Mouse (Mus musculus) liver, embryonic 15.5 days (tissue): Measurements from ENCODE around the gene Samd15. TPM values are rescaled to one million over a fixed set of nuclear protein-coding genes. Genes with fewer than 3 reads are reported as not detected.
"Not testable (repeated sequence)": the region's sequence is repeated elsewhere in the genome, so short reads cannot be mapped to it uniquely, and the experiment has no call there.

Source experiments
- ATAC-seq: fragments of 200-750 bp; cut with Nextera tagmentation; 2 replicates; pipeline ENCODE4 v1.8.0; 2017; ENCODE audit warnings: moderate number of reproducible peaks, mild to moderate bottlenecking, moderate library complexity; ENCODE audit not compliant: insufficient read depth
- H3K27ac ChIP-seq: fragments of 300-500 bp; sonication (generic); replicated peaks from 2 replicates; pipeline ENCODE4 v1.5.1; 2015; ENCODE audit warnings: mild to moderate bottlenecking, inconsistent platforms
- H3K27me3 ChIP-seq: fragments of 300-500 bp; sonication (generic); 2 replicates; pipeline ENCODE4 v1.6.1; 2015; ENCODE audit warnings: mild to moderate bottlenecking, inconsistent platforms
- H3K36me3 ChIP-seq: fragments of 300-500 bp; sonication (generic); replicated peaks from 2 replicates; pipeline ENCODE4 v1.6.1; 2015; ENCODE audit warnings: moderate library complexity, mild to moderate bottlenecking, inconsistent platforms
- H3K4me1 ChIP-seq: fragments of 300-500 bp; sonication (generic); replicated peaks from 2 replicates; pipeline ENCODE4 v1.6.1; 2015; ENCODE audit warnings: inconsistent platforms
- H3K4me2 ChIP-seq: fragments of 300-500 bp; sonication (generic); 2 replicates; pipeline ENCODE4 v1.6.1; 2015; ENCODE audit warnings: moderate library complexity, mild to moderate bottlenecking, inconsistent platforms
- H3K4me3 ChIP-seq: fragments of 300-500 bp; sonication (generic); replicated peaks from 2 replicates; pipeline ENCODE4 v1.5.1; 2015; ENCODE audit warnings: mild to moderate bottlenecking, inconsistent platforms
- H3K9ac ChIP-seq: fragments of 300-500 bp; sonication (generic); 2 replicates; pipeline ENCODE4 v1.6.1; 2015; ENCODE audit warnings: moderate library complexity, mild to moderate bottlenecking, inconsistent platforms
- H3K9me3 ChIP-seq: fragments of 300-500 bp; sonication (generic); replicated peaks from 2 replicates; pipeline ENCODE4 v1.6.1; 2016; ENCODE audit warnings: inconsistent platforms
- WGBS: fragments of 180-500 bp; shearing (Covaris S2); methylation state at CpG from one replicate; pipeline ENCODE4 v1.1.7; 2015; ENCODE audit warnings: mixed read lengths; ENCODE audit not compliant: insufficient replicate concordance; 5-methylcytosine and 5-hydroxymethylcytosine counted together
- polyA plus RNA-seq: library from polyadenylated mRNA; unstranded; fragments of >200 nt; fragmentation: Nextera tagmentation; extraction: Ambion mirVana; gene quantifications from 2 replicates; pipeline ENCODE4 v1.2.1, GENCODE M21; 2015

The Samd15 gene
- polyA plus RNA-seq, 1 experiment from 2014 or later = 6.8 TPM

DNA sequence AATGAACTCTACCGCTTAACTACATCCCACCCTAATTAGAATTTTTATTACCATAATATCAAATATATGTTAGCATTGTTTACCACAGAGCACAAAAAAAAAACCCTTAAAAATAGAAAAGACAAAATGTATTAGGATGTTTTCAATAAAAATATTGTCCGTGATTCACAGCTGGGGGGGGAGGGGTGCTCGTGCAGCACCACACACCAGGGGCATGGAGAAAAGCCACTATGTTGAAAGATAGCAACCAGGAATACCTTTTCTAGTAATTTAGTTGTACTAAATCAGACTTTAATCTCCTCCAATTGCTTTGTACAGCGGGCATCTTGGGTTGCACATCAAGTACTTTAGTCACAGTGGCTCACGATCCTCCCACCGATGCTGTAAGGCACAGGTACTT is 731 bp upstream of the Samd15 start:
- no peak overlapping the region for H3K27ac ChIP-seq
- H3K9me3 ChIP-seq = no peaks in the 10 kb centered on the region

DNA sequence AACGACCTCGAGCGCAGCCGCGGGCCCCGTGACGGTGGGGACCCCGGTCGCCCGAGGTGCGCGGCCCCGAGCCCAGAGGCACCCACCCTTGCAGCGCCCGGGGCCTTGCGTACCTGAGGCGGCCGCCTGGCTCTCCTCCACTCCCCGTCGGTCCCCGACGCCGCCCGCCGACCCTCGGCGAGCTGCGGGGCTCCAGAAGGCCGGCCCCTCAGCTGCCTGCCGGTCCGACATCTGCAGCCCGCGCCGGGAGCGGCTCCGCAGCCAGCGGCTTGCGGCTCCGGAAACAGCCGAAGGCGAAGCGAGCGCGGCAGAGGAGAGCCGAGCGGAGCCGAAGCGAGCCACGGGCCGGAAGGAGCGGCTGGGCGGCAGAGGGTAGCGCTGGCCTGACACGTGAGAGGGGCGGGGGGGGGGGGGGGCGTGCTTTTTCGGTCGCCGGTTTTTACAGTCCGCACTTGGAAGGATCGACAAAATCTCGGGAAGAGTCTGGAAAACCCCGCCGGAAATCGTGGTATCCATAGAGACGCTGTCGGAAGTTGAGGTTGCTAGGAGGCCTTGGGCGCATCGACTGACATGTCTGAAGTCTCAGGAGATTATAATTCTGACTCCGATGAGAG is 557 bp downstream of the Samd15 start, which contains the start of gene Tmed8:
Gene Tmed8 (minus strand): TSS at position 482 of the 614 bp plus-strand sequence.
- Histone ChIP-seq H3K9me3 (no peaks in the 10 kb centered on the region), H3K36me3 (no peaks in the 10 kb centered on the region), H3K4me1 (peaks cover 18% of the 10 kb centered on the region), H3K9ac (peak within 1 kb of the TSS; percentile 67), H3K27me3 (peaks cover 33% of the 10 kb centered on the region), H3K27ac (no peak within 1 kb of the TSS), H3K4me3 (peak within 1 kb of the TSS; percentile 71), H3K4me2 (peak within 1 kb of the TSS; percentile 95)
- WGBS = under 1% methylated on average over 68 of the region's 70 CpGs
- ATAC-seq = peak; percentile 83

More for the DNA sequence above, 731 bp upstream of the Samd15 start:
- Histone ChIP-seq H3K9ac (no peak overlapping the region), H3K36me3 (no peaks in the 10 kb centered on the region), H3K4me1 (peaks cover 18% of the 10 kb centered on the region), H3K27me3 (peaks cover 33% of the 10 kb centered on the region), H3K4me2 (peak overlapping the region; percentile 95; the same call in 1 of the 2 replicates), H3K4me3 (peak overlapping the region; percentile 71; the same call in 1 of the 2 replicates)
- WGBS = 70% methylated on average over 6 of the region's 6 CpGs
- no peak for ATAC-seq

DNA sequence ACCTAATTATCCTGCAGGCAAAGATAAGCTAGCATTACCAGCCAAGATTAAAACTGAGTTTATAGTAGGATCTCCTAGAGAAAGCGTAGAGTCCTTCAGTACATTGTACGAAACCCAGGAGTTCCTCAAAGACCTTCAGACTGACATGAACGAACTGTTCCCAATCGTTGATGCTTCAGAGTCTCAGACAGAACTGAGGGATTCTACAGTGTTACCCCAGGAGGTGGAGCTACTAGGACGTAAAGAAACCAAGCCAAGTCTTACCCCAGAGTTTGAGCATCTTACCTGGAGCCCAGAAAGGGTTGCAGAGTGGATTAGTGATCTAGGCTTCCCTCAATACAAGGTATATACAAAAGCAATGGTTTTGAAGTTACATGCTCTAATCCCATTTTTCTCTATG is 2.2 kb downstream of the Samd15 start:
- no peak overlapping the region for H3K4me2 ChIP-seq
- WGBS = 48% methylated on average over 5 of the region's 5 CpGs

DNA sequence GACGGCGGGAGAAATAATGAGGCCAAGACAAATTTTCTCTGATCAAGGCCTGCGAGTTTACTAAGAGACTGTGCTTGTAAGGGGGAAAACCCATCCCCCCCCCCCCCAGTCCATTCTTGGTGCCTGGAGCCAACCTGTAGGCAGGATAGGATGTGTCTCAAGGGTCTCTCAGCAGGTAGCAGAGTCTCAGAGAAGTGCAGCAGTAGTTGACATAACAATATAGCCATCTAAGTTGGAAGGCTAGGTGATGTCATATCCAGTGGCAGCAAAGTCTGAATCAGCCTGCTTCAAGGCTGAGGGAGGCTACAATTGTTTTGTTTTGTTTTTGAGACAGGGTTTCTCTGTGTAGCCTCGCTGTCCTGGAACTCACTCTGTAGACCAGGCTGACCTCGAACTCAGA is 6.3 kb downstream of the Samd15 start:
- H3K27me3 ChIP-seq = peaks cover 12% of the 10 kb centered on the region
- H3K9me3 ChIP-seq, H3K4me2 ChIP-seq, H3K4me3 ChIP-seq, H3K27ac ChIP-seq, H3K4me1 ChIP-seq, ATAC-seq, H3K36me3 ChIP-seq, H3K9ac ChIP-seq: not testable (repeated sequence)
- WGBS = 72% methylated on average over 5 of the region's 5 CpGs

More for the DNA sequence above, 2.2 kb downstream of the Samd15 start:
- no peaks in the 10 kb centered on the region for H3K36me3 ChIP-seq
- H3K27ac ChIP-seq = no peak overlapping the region
- peaks cover 33% of the 10 kb centered on the region for H3K27me3 ChIP-seq
- no peak overlapping the region for H3K9ac ChIP-seq
- peaks cover 18% of the 10 kb centered on the region for H3K4me1 ChIP-seq
- H3K9me3 ChIP-seq = no peaks in the 10 kb centered on the region
- ATAC-seq = no peak
- H3K4me3 ChIP-seq = no peak overlapping the region

DNA sequence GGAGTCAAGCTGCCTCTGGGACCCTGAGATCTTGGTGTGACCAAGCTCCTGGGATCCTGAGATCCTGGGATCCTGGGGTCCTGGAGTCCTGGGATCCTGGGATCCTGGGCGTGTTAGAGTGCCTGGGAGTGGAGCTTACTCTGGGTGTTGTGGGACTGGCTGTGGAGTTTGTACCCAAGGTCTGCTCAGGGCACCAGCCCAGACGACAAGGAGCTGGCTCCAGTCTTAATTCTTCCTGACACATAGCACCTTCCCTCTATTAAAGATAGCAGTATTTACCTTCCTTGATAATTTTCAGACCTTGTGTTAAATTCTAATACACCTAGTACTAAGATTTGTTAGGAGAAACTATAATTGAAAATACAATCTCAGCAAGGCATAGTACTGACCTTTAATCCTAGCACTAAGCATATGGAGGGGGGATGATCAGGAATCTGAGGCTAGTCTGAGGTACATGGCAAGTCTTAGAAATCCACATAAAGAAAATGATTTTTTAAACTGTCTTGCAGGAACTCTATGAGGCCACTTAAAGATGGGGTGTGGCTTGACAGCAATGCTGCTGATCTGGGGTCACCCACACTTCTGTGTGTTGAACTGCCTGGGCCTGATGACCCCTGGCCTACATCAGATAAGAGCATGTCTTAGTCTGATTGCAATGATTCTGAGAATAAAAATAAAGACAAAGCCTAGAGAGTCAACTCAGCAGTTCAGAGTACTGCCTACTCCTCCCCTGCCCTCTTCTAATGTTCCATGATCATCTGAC is 13.5 kb downstream of the Samd15 start:
- Histone ChIP-seq H3K9me3 (no peaks in the 10 kb centered on the region), H3K27me3 (0 out of 2 replicates have a peak, but pooled peaks cover 5% of the 10 kb centered on the region), H3K36me3 (no peaks in the 10 kb centered on the region), H3K4me3 (no peak overlapping the region), H3K4me2 (no peak overlapping the region), H3K4me1 (no peaks in the 10 kb centered on the region), H3K27ac (no peak overlapping the region), H3K9ac (no peak overlapping the region)
- 45% methylated on average over 2 of the region's 2 CpGs for WGBS
- no peak for ATAC-seq

DNA sequence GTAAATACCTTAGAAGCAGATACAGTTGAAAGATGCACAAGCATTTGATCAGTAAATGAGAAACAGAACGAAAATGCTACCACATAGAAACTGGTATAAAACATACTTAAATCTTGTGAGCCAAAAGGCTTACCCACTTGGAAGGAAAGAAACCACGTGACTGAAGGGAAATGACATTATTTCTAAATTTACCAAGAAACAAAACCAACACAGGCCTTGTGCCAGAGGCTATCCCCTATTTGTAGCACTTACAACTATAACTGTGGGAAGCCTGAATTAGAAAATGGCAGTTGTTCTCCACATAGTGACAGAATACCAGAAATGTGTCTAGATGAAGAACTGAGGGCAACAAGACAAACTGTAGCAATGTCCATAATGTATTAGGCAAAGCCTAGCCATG is 16.5 kb downstream of the Samd15 start:
- H3K4me2 ChIP-seq = no peak overlapping the region
- no peaks in the 10 kb centered on the region for H3K4me1 ChIP-seq
- no peaks in the 10 kb centered on the region for H3K36me3 ChIP-seq
- no peaks in the 10 kb centered on the region for H3K9me3 ChIP-seq
- H3K4me3 ChIP-seq = no peak overlapping the region
- no peak for ATAC-seq
- WGBS = 37% methylated on average over 2 of the region's 2 CpGs
- H3K9ac ChIP-seq = no peak overlapping the region
- 0 out of 2 replicates have a peak, but pooled peaks cover 5% of the 10 kb centered on the region for H3K27me3 ChIP-seq
- no peak overlapping the region for H3K27ac ChIP-seq

DNA sequence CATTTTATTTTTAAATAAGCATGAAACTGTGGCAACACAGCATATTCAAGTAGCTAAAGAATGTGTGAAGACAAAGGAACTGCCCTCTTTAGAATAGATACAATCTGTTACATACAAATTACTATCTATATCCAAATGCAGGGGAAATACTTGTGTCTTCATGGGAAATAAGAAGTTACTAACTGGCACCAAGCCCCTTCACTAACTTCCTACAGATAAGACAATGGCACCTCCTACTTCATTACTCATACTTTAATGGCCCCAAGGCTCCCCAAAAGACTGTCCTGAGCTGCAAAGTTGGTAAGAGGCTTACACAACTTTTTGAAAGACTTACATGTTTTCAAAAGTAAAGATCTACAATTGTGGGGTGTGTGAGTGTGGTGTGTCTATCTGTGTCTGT is 18.1 kb downstream of the Samd15 start:
- ATAC-seq = no peak
- H3K4me2 ChIP-seq = no peak overlapping the region
- no peak overlapping the region for H3K27ac ChIP-seq
- H3K9ac ChIP-seq = no peak overlapping the region
- H3K9me3 ChIP-seq = no peaks in the 10 kb centered on the region
- 0 out of 2 replicates have a peak, but pooled peaks cover 3% of the 10 kb centered on the region for H3K27me3 ChIP-seq
- no peaks in the 10 kb centered on the region for H3K36me3 ChIP-seq
- no peaks in the 10 kb centered on the region for H3K4me1 ChIP-seq
- no peak overlapping the region for H3K4me3 ChIP-seq

DNA sequence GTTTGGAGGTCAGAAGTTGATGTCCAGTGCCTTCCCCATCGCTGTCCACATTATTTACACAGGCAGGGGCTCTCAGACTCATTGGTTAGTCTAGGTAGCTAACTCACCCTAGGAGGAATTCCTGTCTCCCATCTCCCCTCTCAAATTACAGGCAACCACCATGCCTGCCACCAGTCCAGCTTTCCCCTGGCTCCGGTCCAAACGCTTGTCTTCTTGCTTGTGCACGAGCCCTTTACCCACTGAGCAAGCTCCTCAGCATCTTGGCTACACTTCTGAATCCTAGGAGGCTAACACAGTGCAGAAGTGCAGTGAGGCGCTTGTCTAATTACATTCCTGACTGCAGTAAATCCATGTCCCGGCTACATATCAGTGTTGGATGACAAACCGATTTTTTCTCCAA is 19.8 kb downstream of the Samd15 start:
- H3K9me3 ChIP-seq = no peaks in the 10 kb centered on the region
- no peak overlapping the region for H3K4me2 ChIP-seq
- no peaks in the 10 kb centered on the region for H3K36me3 ChIP-seq
- no peak for ATAC-seq
- no peaks in the 10 kb centered on the region for H3K4me1 ChIP-seq
- H3K27me3 ChIP-seq = no peaks in the 10 kb centered on the region
- H3K9ac ChIP-seq = no peak overlapping the region
- no peak overlapping the region for H3K4me3 ChIP-seq
- no peak overlapping the region for H3K27ac ChIP-seq
- WGBS = 67% methylated on average over 7 of the region's 7 CpGs

DNA sequence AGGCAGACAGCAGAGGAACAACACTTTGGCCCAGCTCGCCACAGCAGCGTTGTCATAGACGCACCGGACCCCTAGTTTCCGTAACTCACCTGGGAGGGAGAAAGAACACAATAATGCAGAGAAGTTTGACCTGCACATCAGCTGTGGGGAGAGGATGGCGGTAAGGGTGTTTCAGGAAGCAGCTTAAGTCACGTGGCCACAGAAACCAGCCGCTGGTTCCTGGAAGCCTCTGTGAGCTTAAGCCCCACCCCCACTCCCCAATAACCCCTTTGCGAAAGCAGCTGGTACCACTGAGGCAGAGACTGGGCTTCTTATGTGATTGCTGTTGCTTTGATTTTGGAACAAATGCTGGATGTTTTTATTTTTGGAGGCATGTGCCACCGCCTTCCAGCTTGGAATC is 25.4 kb downstream of the Samd15 start:
- no peak for ATAC-seq
- no peaks in the 10 kb centered on the region for H3K9me3 ChIP-seq
- no peaks in the 10 kb centered on the region for H3K36me3 ChIP-seq
- H3K4me2 ChIP-seq = peak overlapping the region; percentile 13; the same call in 1 of the 2 replicates
- H3K4me1 ChIP-seq = peaks cover 13% of the 10 kb centered on the region
- no peak overlapping the region for H3K27ac ChIP-seq
- H3K27me3 ChIP-seq = no peaks in the 10 kb centered on the region
- no peak overlapping the region for H3K9ac ChIP-seq
- WGBS = 44% methylated on average over 10 of the region's 10 CpGs
- no peak overlapping the region for H3K4me3 ChIP-seq

DNA sequence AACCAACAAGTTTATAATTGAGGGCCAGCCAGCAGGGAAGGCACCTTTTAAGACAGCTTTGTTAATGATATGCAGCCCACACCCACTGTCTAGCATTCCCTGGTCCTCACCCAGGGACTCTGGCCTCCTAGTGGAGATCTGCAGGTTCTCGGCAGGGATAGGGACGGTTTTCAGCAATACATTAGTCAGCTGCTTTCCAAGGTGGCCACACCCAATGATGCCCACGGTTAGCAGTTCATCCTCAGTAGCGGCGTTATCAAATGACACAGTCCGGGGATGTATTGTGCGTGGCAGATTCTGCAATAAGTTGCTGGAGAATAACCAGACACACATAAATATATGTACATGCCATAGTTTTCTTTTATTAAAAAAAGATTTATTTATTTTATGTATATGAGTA is 27.3 kb downstream of the Samd15 start:
- no peak for ATAC-seq
- H3K4me3 ChIP-seq = no peak overlapping the region
- H3K9ac ChIP-seq = no peak overlapping the region
- H3K4me1 ChIP-seq = peaks cover 21% of the 10 kb centered on the region
- H3K36me3 ChIP-seq = no peaks in the 10 kb centered on the region
- WGBS = 33% methylated on average over 7 of the region's 7 CpGs
- no peak overlapping the region for H3K4me2 ChIP-seq
- no peak overlapping the region for H3K27ac ChIP-seq
- H3K9me3 ChIP-seq = no peaks in the 10 kb centered on the region
- H3K27me3 ChIP-seq = no peaks in the 10 kb centered on the region

DNA sequence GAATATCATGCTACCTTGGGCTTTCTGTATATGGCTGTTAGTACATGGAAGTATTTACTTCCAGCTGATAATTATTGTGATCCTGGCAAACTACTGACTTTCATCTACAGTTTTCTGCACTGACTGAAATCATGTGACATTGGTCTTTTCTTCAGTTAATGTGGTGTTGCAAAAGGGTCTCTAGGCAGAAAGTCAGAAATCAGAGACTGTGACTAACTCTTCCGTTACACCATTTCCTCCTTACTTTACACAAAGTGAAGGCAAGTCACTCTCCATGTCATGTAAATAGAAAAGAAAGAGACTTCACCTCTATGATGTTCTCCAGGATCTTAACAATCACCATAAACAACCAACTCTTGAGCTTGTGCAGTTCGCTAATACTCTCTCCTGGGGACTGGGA is 30.1 kb downstream of the Samd15 start:
- no peak overlapping the region for H3K4me3 ChIP-seq
- H3K27me3 ChIP-seq = no peaks in the 10 kb centered on the region
- H3K9ac ChIP-seq = no peak overlapping the region
- H3K27ac ChIP-seq = no peak overlapping the region
- H3K4me2 ChIP-seq = no peak overlapping the region
- H3K4me1 ChIP-seq = peaks cover 20% of the 10 kb centered on the region
- no peaks in the 10 kb centered on the region for H3K9me3 ChIP-seq
- H3K36me3 ChIP-seq = no peaks in the 10 kb centered on the region
- WGBS = 73% methylated on average over 2 of the region's 2 CpGs
- no peak for ATAC-seq
